Mouse (Mus musculus) bone marrow, adult 2 months (tissue): ENCODE data around the gene Pgp.

Experiments used
- CTCF ChIP-seq: fragments of 200-500 bp; IDR thresholded peaks from 2 replicates; pipeline ENCODE4 v1.5.1; 2011; ENCODE audit warnings: low read length, control low read depth; ENCODE audit not compliant: control insufficient read depth, insufficient read depth
- POLR2A ChIP-seq: fragments of 200-500 bp; IDR thresholded peaks from 2 replicates; pipeline ENCODE4 v1.6.1; 2011; ENCODE audit warnings: low read depth, mild to moderate bottlenecking, control low read depth, low read length, borderline replicate concordance; ENCODE audit not compliant: control insufficient read depth

DNA sequence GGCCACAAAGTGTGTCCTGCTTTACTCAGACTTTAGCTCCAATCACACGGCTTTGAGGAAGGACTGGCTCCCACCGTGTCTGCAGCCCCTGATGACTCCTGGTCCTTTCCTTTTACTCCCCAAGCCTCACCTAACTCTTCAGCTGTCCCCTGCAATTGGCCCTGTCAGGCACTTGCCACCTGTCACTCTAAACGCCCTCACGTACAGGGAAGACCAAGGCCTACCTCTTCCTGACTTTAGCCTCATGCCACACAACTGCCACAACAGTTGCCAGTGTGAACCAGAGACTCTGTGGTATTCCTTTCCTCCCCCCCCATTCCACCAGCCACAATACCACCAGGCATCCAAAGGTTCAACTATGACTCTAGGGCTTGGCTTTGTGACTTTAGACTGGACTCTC is 50.3 kb downstream of the Pgp start:
- TF ChIP-seq CTCF (no peak), POLR2A (no peak)
